Mouse (Mus musculus): ENCODE data around the gene 1110012L19Rik.
"Not testable (repeated sequence)": the region's sequence is repeated elsewhere in the genome, so short reads cannot be mapped to it uniquely, and the experiment has no call there.

1110012L19Rik gene

DNA sequence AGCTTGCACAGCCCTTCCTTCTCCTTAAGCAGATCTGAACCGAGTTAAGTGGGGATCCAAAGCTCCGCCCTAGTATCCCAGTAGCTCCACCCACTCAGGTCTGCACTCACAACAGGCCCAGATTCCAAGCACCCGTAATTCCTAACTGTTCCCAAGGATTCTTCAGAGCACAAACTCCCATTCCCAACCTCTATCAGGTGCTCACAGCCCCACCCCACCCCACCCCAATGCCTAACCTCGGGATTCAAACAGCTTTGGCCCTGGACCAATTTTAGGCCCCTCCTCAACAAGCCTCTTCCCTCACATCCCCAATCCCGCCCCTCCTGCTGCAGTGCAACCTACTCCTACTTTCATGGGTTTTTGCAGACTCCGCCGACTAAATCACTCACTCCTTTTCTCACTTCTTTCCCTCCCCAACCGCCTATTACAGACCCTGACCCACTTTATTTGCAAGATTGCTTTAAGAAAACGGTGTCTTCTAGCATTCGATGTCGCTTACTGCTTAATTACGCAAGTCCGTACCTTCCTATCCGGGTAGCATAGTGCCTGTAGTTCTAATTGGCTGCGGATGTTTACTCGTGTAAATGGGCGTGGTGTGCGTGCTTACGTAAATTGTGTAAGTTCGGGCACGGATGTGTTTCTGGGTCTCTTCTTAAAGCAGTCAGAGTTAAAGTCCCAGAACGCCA lies at the start of gene 1110012L19Rik:
Gene 1110012L19Rik (plus strand): TSS at position 602 of the 686 bp plus-strand sequence.
- DNase-seq (ENCODE audit: low read depth): peak; percentile 93

DNA sequence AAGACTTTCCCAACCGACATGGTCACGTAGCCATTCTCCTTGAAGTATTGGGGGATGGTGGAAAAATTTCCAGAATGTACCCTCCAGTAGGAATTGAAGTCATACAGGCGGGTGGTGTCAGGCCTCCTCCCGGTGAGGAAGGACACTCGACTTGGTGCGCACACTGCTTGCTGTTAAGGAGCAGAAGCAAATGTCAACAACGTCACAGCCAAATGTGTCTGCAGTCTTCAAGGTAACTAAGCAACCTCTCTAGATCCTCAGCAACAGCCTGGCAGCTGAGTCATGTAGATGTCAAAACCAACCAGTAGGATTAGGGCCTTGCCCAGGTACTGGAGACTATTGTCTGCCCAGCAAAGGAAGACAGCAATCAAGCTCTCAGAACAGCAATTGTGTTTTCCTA lies 22.7 kb upstream of the 1110012L19Rik start:
- DNase-seq (ENCODE audit: low read depth): no peak

- DNase-seq (ENCODE audit: low read depth): no peak
These were observed 22.2 kb upstream of the 1110012L19Rik start for GRCm38 (mm10) chrX:70363446-70363845.

GRCm38 (mm10) chrX:70364202-70364601 lies 21.5 kb upstream of the 1110012L19Rik start:
- DNase-seq (ENCODE audit: low read depth): no peak

DNA sequence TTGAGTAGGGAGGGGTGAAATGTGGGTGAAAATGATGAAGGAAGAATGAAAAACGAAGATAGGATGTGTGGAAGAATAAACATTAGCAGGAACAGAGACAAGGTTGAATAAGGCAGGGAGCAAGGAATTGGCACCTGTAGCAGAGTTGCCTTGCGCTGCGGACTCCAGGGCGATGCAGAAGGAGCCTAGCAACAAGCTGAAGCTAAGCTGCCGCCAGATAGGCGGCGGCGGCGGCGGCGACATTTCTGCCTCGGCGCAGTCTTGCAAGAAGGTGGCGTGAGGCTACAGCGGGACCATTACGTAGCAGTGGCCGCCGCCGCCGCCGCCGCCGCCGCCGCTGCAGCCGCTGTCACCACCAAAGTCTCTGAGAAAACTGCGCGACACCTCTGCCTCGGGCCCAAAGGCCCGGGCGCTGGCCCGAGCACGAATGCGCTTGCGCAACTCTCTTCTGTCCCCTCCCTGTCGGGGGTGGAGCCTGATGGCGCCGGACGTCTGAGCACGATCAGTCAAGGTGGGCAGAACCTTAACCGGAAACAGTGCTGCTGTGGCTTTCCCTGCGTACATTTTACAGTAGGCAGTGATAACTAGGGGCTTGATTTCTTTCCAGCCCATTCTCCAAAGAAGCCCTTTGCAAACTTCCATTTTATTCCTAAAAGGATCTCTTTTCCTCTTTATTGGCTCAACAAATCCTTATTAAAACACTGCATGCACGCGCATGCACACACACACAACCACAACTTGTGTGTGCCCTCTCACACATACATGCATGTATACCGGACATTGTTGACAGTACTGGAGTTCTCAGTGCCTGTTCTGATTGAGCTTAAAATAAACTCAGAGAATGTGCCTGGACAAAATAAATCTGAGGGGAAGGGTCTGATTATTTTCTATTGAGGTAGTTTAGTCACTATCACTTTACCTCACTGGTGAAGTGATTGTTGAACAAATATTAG lies 20.7 kb upstream of the 1110012L19Rik start, which contains the start of gene Ids:
Gene Ids (minus strand): TSS at position 424 of the 953 bp plus-strand sequence.
- peak; percentile 89 for DNase-seq (ENCODE audit: low read depth)

DNA sequence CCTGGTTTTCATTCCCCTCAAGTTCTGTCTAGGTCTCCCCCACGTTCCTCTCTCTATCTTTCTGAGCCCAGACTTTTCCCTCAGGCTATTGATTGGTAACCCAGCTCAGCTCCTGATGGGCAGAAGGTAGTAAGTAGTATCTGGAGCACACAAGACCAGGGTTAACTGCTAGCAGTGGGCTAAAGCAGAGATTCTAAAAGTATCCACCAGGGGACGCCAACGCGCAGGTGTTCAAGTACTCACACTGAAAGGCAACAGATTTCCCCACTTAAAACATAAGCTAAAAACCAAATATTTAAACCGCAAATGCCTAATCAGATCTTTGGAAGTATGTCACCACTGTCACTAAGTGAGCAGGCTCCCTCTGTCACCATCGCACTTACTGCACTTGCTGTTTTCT lies 15.9 kb upstream of the 1110012L19Rik start:
- not testable (repeated sequence) for DNase-seq (ENCODE audit: low read depth)

DNA sequence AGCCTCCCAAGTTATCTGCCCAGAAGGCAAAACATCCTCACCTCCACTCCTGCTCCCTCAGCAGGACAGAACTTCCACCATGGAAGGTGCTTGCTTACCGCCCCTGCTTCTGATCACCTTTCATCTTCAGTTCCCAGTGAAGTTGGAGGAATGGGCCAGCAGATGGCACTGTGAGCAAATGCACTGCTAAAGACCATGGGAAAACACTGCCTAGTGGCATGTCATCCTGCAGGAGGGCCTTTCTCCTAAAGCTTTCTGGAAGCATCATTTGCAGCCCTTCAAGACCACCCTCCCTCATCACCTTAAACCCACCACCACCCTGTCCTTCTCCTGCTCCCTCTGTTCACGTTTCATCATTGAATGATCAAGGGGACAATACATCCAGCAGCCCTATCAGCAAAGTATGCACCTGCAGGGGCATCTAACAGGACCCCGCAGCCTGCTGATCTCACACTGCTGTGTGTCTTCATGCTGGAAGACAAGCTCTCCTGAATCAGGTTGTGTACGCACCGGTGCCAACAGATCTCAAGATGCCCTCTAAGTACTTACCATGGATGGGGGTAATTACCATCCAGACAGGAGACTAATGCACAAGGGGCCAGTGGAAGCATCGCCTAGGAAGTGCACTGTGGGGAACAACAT lies 11.1 kb upstream of the 1110012L19Rik start:
- not testable (repeated sequence) for DNase-seq (ENCODE audit: low read depth)

GRCm38 (mm10) chrX:70384917-70385275 lies 781 bp upstream of the 1110012L19Rik start:
- no peak for DNase-seq (ENCODE audit: low read depth)

GRCm38 (mm10) chrX:70385962-70386351 lies 280 bp downstream of the 1110012L19Rik start:
- no peak for DNase-seq (ENCODE audit: low read depth)

DNA sequence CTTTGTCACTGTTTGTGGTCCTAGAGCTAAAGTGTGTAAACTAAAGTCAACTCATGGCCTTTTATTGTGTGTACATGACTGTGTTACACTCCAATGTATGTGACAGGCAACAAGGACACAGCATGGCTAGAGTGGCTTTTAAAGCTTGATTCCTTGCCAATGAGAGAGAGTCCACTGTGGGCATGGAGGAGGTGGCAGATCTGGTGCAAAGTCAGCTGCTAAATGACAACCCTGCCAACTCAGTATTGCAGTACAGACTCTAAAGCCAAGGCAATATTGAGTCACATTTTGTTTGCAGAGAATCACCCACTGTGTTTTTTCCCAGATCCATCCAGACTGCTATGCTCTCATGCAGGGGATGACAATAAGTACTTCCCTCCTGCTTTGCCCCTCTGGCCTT lies 7.0 kb downstream of the 1110012L19Rik start:
- DNase-seq (ENCODE audit: low read depth): not testable (repeated sequence)

- not testable (repeated sequence) for DNase-seq (ENCODE audit: low read depth)
These were observed 39.8 kb downstream of the 1110012L19Rik start for GRCm38 (mm10) chrX:70425473-70425872.
